Mouse (Mus musculus) CH12.LX (cell line): ENCODE results near the gene Morc2a. TPM values are rescaled to one million over a fixed set of nuclear protein-coding genes. Genes with fewer than 3 reads are reported as not detected.

ENCODE experiments used
- DNase-seq: peaks from one replicate; pipeline ENCODE4 v3.0.0-alpha.2; 2013; ENCODE audit errors: extremely low read depth
- H3K27ac ChIP-seq: 2 replicates; pipeline ENCODE4 v1.5.1; 2012; ENCODE audit warnings: low read depth, mild to moderate bottlenecking, control low read depth, moderate library complexity; ENCODE audit not compliant: insufficient read depth
- H3K27me3 ChIP-seq: replicated peaks from 2 replicates; pipeline ENCODE3; 2012; ENCODE audit warnings: inconsistent platforms
- H3K36me3 ChIP-seq, 2 experiments: replicated peaks in 1 of 2; 2 replicates each; pipeline versions ENCODE3 to v1.6.1; 2012; ENCODE audit warnings: inconsistent platforms in 1 of 2, low read length in 1 of 2, mild to moderate bottlenecking in 1 of 2, mixed read lengths in 1 of 2, moderate library complexity in 1 of 2; ENCODE audit not compliant: control insufficient read depth in 1 of 2, insufficient read depth in 1 of 2
- H3K4me1 ChIP-seq, 2 experiments: 2 replicates each; pipeline ENCODE4 v1.6.1; 2012; ENCODE audit warnings: inconsistent platforms in 1 of 2, moderate library complexity in 1 of 2; ENCODE audit not compliant: insufficient read depth in 2 of 2, control insufficient read depth in 1 of 2
- H3K4me2 ChIP-seq: 2 replicates; pipeline ENCODE4 v1.6.1; 2012; ENCODE audit warnings: low read depth, mild to moderate bottlenecking, control low read depth; ENCODE audit not compliant: poor library complexity, insufficient read depth, severe bottlenecking
- H3K4me3 ChIP-seq, 3 experiments: fragments of 150-350 bp in 1 of 3; sonication (generic) in 1 of 3; replicated peaks in 1 of 3; 2 replicates each; pipeline versions ENCODE3 to v1.5.1; 2011 to 2012; ENCODE audit warnings: low read depth in 2 of 3, low read length in 2 of 3, mild to moderate bottlenecking in 2 of 3, moderate library complexity in 2 of 3, control low read depth in 1 of 3, improper control_type of control experiment in 1 of 3, inconsistent platforms in 1 of 3, mixed read lengths in 1 of 3; ENCODE audit not compliant: poor library complexity in 1 of 3
- H3K79me2 ChIP-seq: replicated peaks from 2 replicates; pipeline ENCODE4 v1.6.1; 2012; ENCODE audit warnings: mild to moderate bottlenecking, moderate library complexity; ENCODE audit not compliant: control insufficient read depth, poor library complexity, insufficient read depth, severe bottlenecking; ENCODE audit errors: extremely low read depth
- H3K9ac ChIP-seq: 2 replicates; pipeline ENCODE4 v1.6.1; 2012; ENCODE audit warnings: low read depth, mild to moderate bottlenecking, control low read depth, moderate library complexity; ENCODE audit not compliant: insufficient read depth
- H3K9me3 ChIP-seq: replicated peaks from 2 replicates; pipeline ENCODE3; 2012; ENCODE audit warnings: low read length, inconsistent platforms, mixed read lengths
- BHLHE40 ChIP-seq: IDR thresholded peaks from 2 replicates; pipeline ENCODE4 v1.6.1; 2011; ENCODE audit warnings: mild to moderate bottlenecking, low read depth, low read length, improper control_type of control experiment
- CHD2 ChIP-seq: IDR thresholded peaks from 2 replicates; pipeline ENCODE4 v1.6.1; 2011; ENCODE audit warnings: low read length, improper control_type of control experiment
- ELF1 ChIP-seq: IDR thresholded peaks from 2 replicates; pipeline ENCODE4 v1.6.1; 2014; ENCODE audit warnings: low read depth, mild to moderate bottlenecking, inconsistent platforms, low read length, improper control_type of control experiment
- GABPA ChIP-seq: IDR thresholded peaks from 2 replicates; pipeline ENCODE4 v1.6.1; 2012; ENCODE audit warnings: low read depth, low read length, improper control_type of control experiment, inconsistent platforms; ENCODE audit not compliant: insufficient replicate concordance
- MEF2A ChIP-seq: IDR thresholded peaks from 2 replicates; pipeline ENCODE4 v1.6.1; 2014; ENCODE audit warnings: low read depth, mild to moderate bottlenecking, inconsistent platforms, low read length, improper control_type of control experiment, borderline replicate concordance
- MYC ChIP-seq: IDR thresholded peaks from 2 replicates; pipeline ENCODE4 v1.6.1; 2011; ENCODE audit warnings: low read depth, mild to moderate bottlenecking, improper control_type of control experiment, low read length
- USF1 ChIP-seq: IDR thresholded peaks from 2 replicates; pipeline ENCODE4 v1.6.1; 2014; ENCODE audit warnings: low read depth, mild to moderate bottlenecking, inconsistent platforms, low read length, improper control_type of control experiment
- ZMIZ1 ChIP-seq: IDR thresholded peaks from 2 replicates; pipeline ENCODE4 v1.6.1; 2012; ENCODE audit warnings: low read depth, mild to moderate bottlenecking, inconsistent platforms, low read length, improper control_type of control experiment
- dilution Hi-C: fragments of 300-500 bp; cut with MboI; formaldehyde crosslinking; loops from 2 replicates; pipeline ENCODE4 v1.14.3; 2020; ENCODE audit warnings: low sequenced_read_pairs; ENCODE audit not compliant: extremely low pct_unique_long_range_greater_than_20kb, extremely low pct_ligation_motif_present
- in situ Hi-C: fragments of 300-500 bp; cut with MboI; formaldehyde crosslinking; loops from 3 replicates; pipeline ENCODE4 v1.14.3; 2019; ENCODE audit warnings: low sequenced_read_pairs, low pct_ligation_motif_present, low pct_unique_long_range_greater_than_20kb, mixed read lengths
- polyA plus RNA-seq: library from polyadenylated mRNA; unstranded; fragments of >175 nt; gene quantifications from 2 replicates; pipeline ENCODE4 v1.2.1, GENCODE M21; 2012; ENCODE audit warnings: low read depth; ENCODE audit not compliant: insufficient read length
- total RNA-seq, 2 experiments: library from RNA; depleted of rRNA; stranded (reverse); fragments of 300-350 nt in 1 of 2; fragments of >200 nt in 1 of 2; gene quantifications; 2 replicates each; pipeline ENCODE4 v1.2.3; 2012 to 2014

Gene Morc2a
- total and polyA plus RNA-seq, 3 experiments: 28.1 to 44.1 (median 28.2) TPM

DNA sequence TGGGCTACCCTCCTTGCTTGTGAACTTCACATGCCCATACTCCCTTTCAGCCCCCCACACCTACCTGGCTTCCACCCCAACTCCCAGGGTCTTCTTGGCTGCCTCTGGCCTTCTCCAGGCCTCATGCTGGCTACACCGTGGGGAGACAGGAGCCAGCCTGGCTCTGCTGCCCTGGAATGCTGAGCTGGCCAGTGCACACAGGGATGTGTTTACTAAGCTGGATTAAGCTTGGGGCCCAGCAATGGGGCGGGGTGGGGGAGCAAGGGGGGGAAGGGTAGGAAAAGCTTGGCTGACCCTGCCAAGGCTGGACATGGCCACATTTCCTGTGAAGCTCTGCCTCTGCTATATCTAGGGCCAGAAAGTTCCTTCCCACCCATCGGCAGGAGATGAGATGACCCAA, 73.0 kb downstream of the Morc2a start:
- no peak overlapping the region for H3K4me3 ChIP-seq
- H3K27me3 ChIP-seq: peaks cover 89% of the 10 kb centered on the region
- H3K9ac ChIP-seq: no peak overlapping the region
- dilution Hi-C loops (no loop called here), in situ Hi-C loops (no loop called here)
- no peak overlapping the region for H3K27ac ChIP-seq
- no peak overlapping the region for H3K4me2 ChIP-seq
- DNase-seq: no peak
- no peaks in the 10 kb centered on the region for H3K79me2 ChIP-seq
- TF ChIP-seq MEF2A (no peak), GABPA (no peak)
- TF ChIP-seq, all 38 proteins: peak for 0
- peaks cover 5% of the 10 kb centered on the region for H3K9me3 ChIP-seq
- H3K36me3 ChIP-seq: no peaks in the 10 kb centered on the region
- H3K4me1 ChIP-seq: no peaks in the 10 kb centered on the region

DNA sequence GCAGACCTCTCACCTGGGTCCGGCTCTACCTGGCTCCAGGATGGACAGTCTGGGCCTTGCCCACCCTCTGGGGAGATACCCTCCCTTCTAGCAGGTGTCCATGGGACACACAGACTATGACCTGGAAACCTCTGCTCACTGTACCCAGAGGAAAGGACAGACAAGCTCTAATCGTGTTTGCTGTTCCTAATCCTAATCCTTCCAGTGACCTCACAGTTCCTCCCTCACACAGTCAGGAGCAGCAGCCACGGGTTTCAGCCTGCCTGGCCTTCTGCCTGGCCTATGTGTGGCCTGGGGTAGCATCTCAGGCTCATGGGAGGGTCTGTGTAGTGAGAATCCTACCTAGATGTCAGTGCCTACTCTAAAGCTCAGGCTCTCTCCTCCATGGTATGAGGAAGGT, 73.9 kb downstream of the Morc2a start:
- Histone ChIP-seq H3K27ac (no peak overlapping the region), H3K4me2 (no peak overlapping the region), H3K4me3 (no peak overlapping the region), H3K36me3 (no peaks in the 10 kb centered on the region), H3K9me3 (peaks cover 5% of the 10 kb centered on the region), H3K9ac (no peak overlapping the region)
- dilution Hi-C loops (no loop called here), in situ Hi-C loops (no loop called here)
- DNase-seq: no peak
- no peak for TF ChIP-seq ZMIZ1
- no peak for TF ChIP-seq ELF1
- TF ChIP-seq MYC: no peak
- TF ChIP-seq CHD2: no peak
- no peak for TF ChIP-seq BHLHE40
- TF ChIP-seq, all 38 proteins: peak for 0
- no peaks in the 10 kb centered on the region for H3K79me2 ChIP-seq
- H3K4me1 ChIP-seq: no peaks in the 10 kb centered on the region
- peaks cover 89% of the 10 kb centered on the region for H3K27me3 ChIP-seq

DNA sequence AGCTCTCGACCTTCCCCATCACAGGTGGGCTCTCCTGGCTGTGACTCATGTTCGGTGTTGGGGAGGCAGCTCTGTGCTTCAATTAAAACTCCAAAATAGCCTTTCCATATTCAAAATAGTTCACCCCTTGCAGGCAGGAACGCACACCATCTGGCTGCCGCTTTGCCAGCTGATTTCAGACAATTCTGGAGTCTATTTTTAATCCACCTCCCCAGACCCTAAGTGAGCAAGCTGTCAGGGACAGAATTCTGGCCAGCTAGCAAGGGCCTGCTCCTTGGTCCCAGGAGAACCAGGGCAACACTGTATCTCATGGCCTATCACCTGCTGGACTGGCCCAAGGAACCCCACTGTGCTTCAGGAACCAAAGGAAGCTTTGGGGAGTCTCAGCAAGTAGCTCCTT, 74.9 kb downstream of the Morc2a start:
- Histone ChIP-seq H3K4me3 (no peak overlapping the region), H3K27ac (no peak overlapping the region), H3K36me3 (no peaks in the 10 kb centered on the region), H3K4me1 (no peaks in the 10 kb centered on the region), H3K9me3 (peaks cover 3% of the 10 kb centered on the region), H3K27me3 (peaks cover 84% of the 10 kb centered on the region), H3K9ac (no peak overlapping the region), H3K4me2 (no peak overlapping the region), H3K79me2 (no peaks in the 10 kb centered on the region)
- DNase-seq: no peak
- in situ Hi-C loops (no loop called here), dilution Hi-C loops (no loop called here)
- no peak for TF ChIP-seq USF1
